Mouse (Mus musculus) embryonic facial prominence, embryonic 10.5 days (tissue): ENCODE results near the gene Camta1. TPM values are rescaled to one million over a fixed set of nuclear protein-coding genes. Genes with fewer than 3 reads are reported as not detected.
A peak's percentile ranks its signal among the peaks of the same experiment; 100 is the strongest.

ENCODE experiments used
- DNase-seq: peaks from one replicate; pipeline ENCODE4 v3.0.0-alpha.2; 2017; ENCODE audit warnings: low spot score
- H3K27ac ChIP-seq: fragments of 300-500 bp; sonication (generic); replicated peaks from 2 replicates; pipeline ENCODE4 v1.5.1; 2016; ENCODE audit warnings: mild to moderate bottlenecking
- H3K27me3 ChIP-seq: fragments of 300-500 bp; sonication (generic); replicated peaks from 2 replicates; pipeline ENCODE4 v1.6.1; 2016; ENCODE audit warnings: low read depth, mild to moderate bottlenecking; ENCODE audit not compliant: poor library complexity, severe bottlenecking
- H3K36me3 ChIP-seq: fragments of 300-500 bp; sonication (generic); replicated peaks from 2 replicates; pipeline ENCODE4 v1.6.1; 2016; ENCODE audit warnings: mild to moderate bottlenecking, moderate library complexity
- H3K4me1 ChIP-seq: fragments of 300-500 bp; sonication (generic); 2 replicates; pipeline ENCODE4 v1.6.1; 2016
- H3K4me3 ChIP-seq: fragments of 300-500 bp; sonication (generic); 2 replicates; pipeline ENCODE4 v1.5.1; 2016; ENCODE audit warnings: mild to moderate bottlenecking, moderate library complexity
- H3K9me3 ChIP-seq: fragments of 300-500 bp; sonication (generic); 2 replicates; pipeline ENCODE4 v1.6.1; 2016; ENCODE audit warnings: mild to moderate bottlenecking
- WGBS: fragments of 180-500 bp; shearing (Covaris S2); methylation state at CpG from one replicate; pipeline ENCODE4 v1.1.7; 2016; 5-methylcytosine and 5-hydroxymethylcytosine counted together
- polyA plus RNA-seq: library from polyadenylated mRNA; unstranded; fragments of >200 nt; fragmentation: Nextera tagmentation; extraction: Ambion mirVana; gene quantifications from 2 replicates; pipeline ENCODE4 v1.2.1, GENCODE M21; 2016

Camta1 gene
- polyA plus RNA-seq, 1 experiment from 2014 or later, result 110 TPM

DNA sequence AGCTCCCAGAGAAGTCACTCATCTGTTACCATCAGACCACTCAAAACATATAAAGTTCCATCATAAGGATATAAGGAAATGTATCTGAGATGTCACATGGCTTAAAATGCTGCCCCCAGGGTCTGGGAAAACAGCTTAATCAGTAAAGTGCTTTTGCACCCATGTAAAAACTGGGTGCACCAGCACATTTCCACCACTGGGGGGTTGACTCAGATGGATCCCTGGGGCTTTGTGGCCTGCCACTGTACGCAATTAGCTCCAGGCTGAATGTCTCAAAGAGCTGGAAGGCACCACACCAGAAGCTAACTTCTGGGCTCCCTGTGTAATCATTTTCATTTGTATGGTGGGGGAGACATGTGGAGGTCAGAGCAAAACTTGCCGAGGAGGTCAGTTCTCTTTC, 10.5 kb downstream of the Camta1 start:
- no peaks in the 10 kb centered on the region for H3K27me3 ChIP-seq
- no peaks in the 10 kb centered on the region for H3K9me3 ChIP-seq
- no peak overlapping the region for H3K4me3 ChIP-seq
- WGBS, result 59% methylated on average over 2 of the region's 2 CpGs
- peaks cover 11% of the 10 kb centered on the region for H3K36me3 ChIP-seq
- peak; percentile 53 for DNase-seq
- H3K27ac ChIP-seq, result no peak overlapping the region
- H3K4me1 ChIP-seq, result peaks cover 22% of the 10 kb centered on the region

DNA sequence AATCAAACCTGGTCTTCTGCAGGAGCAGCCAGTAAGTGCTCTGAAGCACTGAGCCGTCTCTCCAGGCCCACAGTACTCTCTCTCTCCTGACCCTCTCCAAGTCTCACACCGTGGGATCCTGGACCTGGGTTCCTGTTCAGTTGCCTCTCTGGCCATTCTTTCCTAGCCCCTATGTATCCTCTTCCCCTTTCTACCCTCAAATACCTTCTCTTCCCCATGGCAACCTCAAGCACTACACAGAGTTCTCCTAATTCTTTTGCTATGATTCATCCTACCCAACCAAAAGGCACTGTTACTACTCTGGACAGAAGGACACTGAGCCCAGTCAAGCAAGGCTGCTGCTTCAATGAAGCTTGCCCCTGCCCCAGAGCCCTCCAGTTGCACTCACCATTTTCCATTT, 19.1 kb downstream of the Camta1 start:
- 73% methylated on average over 2 of the region's 2 CpGs for WGBS
- DNase-seq, result no peak

DNA sequence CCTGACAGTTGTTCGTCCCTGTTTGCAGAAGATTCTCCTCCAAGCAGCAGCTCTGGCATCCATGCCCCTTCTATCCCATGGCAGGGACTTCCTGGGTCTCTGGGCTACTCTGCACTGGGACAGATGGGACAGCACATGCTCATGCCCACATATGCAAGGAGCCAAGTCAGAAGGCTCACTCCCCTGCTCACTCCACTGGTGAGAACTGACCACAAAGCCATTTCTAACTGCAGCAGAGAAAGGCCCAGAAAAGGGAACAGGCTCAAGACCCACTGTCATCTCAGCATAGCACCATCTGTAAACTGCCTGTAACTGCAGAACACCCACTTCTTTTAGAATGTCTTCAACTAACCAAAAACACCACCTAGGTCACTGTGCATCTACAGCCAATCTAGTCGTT, 23.2 kb downstream of the Camta1 start:
- Histone ChIP-seq H3K9me3 (no peaks in the 10 kb centered on the region), H3K27me3 (no peaks in the 10 kb centered on the region), H3K27ac (no peak overlapping the region), H3K36me3 (no peaks in the 10 kb centered on the region), H3K4me3 (no peak overlapping the region), H3K4me1 (peaks cover 8% of the 10 kb centered on the region)
- DNase-seq, result no peak
- WGBS, result 79% methylated on average over 2 of the region's 2 CpGs

More for the DNA sequence above, 19.1 kb downstream of the Camta1 start:
- H3K36me3 ChIP-seq, result no peaks in the 10 kb centered on the region
- peaks cover 16% of the 10 kb centered on the region for H3K4me1 ChIP-seq
- no peak overlapping the region for H3K4me3 ChIP-seq
- H3K9me3 ChIP-seq, result no peaks in the 10 kb centered on the region
- no peak overlapping the region for H3K27ac ChIP-seq
- no peaks in the 10 kb centered on the region for H3K27me3 ChIP-seq

DNA sequence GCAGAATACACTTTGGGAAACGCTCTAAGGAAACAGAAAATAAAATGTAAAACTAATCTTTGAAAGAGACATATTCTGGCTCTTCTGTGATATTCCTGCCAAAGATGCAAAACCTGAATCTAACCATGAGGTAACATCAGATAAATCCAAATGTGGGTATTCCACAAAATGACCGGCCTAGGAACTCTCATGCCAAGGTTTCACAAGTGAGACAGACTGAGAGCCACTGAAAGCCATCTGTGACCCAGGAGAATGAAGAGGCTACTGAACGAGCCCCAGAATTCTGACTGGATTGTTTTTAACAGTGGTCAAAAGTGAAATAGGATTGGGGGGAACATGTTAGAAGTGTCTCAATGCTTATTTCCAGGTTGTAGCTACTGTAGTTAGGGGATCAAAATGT, 25.8 kb downstream of the Camta1 start:
- Histone ChIP-seq H3K9me3 (no peaks in the 10 kb centered on the region), H3K4me3 (no peak overlapping the region), H3K27ac (no peak overlapping the region), H3K4me1 (peaks cover 5% of the 10 kb centered on the region), H3K27me3 (no peaks in the 10 kb centered on the region), H3K36me3 (no peaks in the 10 kb centered on the region)
- WGBS, result 90% methylated on average over 3 of the region's 3 CpGs
- no peak for DNase-seq

DNA sequence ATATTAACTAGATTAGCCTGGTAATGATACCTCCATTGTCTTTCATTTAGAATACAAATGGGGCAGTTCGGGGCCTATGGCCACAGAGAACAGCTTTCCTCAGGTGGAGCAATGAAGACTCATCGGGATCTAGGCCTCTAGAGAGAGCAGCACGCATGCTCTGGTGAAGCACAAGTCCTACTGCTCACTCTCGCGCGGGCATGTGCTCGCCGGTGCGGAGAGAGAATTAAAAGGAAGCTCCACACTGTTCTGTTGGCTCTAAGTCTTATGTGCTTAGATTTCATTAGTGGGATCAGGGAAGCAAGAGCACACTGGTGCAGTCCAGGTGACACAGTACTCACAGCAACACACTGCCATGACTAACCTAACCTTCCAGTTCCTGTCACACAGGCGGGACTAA, 27.1 kb downstream of the Camta1 start:
- Histone ChIP-seq H3K27ac (no peak overlapping the region), H3K4me1 (no peaks in the 10 kb centered on the region), H3K9me3 (no peaks in the 10 kb centered on the region), H3K4me3 (no peak overlapping the region), H3K27me3 (no peaks in the 10 kb centered on the region), H3K36me3 (peaks cover 4% of the 10 kb centered on the region; the same call in 1 of the 2 replicates)
- no peak for DNase-seq
- WGBS, result 91% methylated on average over 10 of the region's 10 CpGs

DNA sequence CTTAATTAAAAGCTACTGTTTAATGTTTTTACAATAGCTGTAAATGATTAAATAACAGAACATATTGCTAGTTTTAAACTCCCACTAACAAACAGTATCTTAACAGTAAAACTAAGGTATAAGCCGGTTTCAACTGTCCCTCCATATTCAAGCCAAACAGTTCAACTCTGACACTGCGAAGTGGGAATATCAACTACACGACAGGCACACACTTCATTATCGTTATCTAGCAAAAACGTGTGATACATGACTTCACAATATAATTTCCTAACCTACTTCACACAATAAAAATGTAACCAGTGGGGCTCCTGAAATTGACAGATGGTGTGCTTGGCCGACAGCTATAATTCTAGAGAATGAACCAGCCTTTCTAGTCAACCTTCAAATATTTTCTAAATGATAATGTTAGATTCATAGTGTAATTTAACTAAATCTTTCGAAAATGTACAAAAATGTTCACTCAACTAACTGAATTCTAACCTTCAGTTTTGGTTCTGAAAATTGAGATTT, 27.7 kb downstream of the Camta1 start:
- WGBS, result 93% methylated on average over 7 of the region's 7 CpGs

DNA sequence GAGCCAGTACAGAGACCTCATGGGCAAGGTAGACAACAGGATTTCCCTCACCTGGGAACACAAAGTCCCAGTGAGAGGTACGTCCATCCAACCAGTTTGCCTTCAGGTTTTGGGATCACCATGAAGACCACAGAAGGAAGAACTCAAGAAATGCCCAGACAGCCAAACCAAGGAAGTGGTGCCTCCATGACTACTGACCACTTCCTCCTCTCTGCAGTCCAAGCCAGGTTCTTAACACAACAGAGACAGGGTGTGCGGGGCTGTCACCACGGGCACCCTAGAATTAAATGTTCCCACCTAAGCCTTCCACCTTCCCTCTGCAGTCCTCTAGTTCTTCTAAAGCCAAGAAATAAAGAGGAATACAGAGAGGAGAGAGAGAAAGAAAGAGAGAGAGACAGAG, 33.8 kb downstream of the Camta1 start:
- DNase-seq, result no peak
- peaks cover 34% of the 10 kb centered on the region for H3K36me3 ChIP-seq
- no peak overlapping the region for H3K27ac ChIP-seq
- 92% methylated on average over 3 of the region's 3 CpGs for WGBS
- H3K4me3 ChIP-seq, result no peak overlapping the region
- no peaks in the 10 kb centered on the region for H3K9me3 ChIP-seq
- H3K27me3 ChIP-seq, result no peaks in the 10 kb centered on the region
- H3K4me1 ChIP-seq, result no peaks in the 10 kb centered on the region

More for the DNA sequence above, 27.7 kb downstream of the Camta1 start:
- no peaks in the 10 kb centered on the region for H3K4me1 ChIP-seq
- no peak overlapping the region for H3K27ac ChIP-seq
- H3K36me3 ChIP-seq, result peaks cover 10% of the 10 kb centered on the region
- H3K9me3 ChIP-seq, result no peaks in the 10 kb centered on the region
- H3K4me3 ChIP-seq, result no peak overlapping the region
- H3K27me3 ChIP-seq, result no peaks in the 10 kb centered on the region
- DNase-seq, result no peak

DNA sequence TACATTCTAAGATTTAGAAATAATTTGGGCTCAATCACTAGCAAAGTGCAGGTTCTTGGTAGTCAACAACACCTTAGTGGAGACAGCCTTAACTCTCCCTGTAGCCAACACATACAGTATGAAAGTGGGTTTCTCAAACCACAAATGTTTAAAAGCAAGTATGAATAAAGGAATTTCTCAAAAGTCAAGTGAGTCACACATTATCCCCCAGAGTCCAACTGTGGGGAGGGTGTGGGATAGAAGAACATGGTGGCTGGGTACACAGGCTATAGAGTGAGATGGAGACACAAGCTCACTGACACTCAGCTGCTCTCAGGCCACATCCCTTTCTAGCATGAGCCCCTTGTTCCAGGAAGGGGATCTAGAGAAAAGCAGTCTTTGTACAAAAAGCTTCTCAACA, 34.3 kb downstream of the Camta1 start:
- H3K36me3 ChIP-seq, result peaks cover 34% of the 10 kb centered on the region
- no peak overlapping the region for H3K4me3 ChIP-seq
- DNase-seq, result no peak
- no peaks in the 10 kb centered on the region for H3K27me3 ChIP-seq
- no peaks in the 10 kb centered on the region for H3K9me3 ChIP-seq
- H3K4me1 ChIP-seq, result no peaks in the 10 kb centered on the region
- no peak overlapping the region for H3K27ac ChIP-seq

DNA sequence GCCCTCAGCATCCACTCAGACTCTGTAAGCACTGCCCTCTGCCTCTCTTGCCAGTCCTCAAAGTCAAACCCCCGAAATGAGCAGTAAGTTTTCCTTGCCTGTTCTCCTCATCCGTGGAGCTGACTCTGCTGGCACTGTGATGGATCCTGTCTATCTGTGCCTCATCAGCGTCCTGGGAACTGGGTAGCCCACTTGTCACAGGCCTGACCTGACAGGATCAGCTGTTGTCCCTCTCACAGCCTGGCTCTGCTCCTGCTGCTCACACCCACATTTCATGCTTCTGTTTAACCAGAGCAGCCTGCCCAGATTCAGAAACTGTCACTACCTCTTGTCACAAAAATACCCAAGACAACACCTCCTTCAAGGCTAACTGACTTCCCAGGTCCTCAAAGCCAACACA, 37.7 kb downstream of the Camta1 start:
- DNase-seq, result no peak
- Histone ChIP-seq H3K27me3 (no peaks in the 10 kb centered on the region), H3K36me3 (peaks cover 35% of the 10 kb centered on the region), H3K4me3 (no peak overlapping the region), H3K27ac (no peak overlapping the region), H3K4me1 (peaks cover 4% of the 10 kb centered on the region; the same call in 1 of the 2 replicates), H3K9me3 (no peaks in the 10 kb centered on the region)
- WGBS, result 81% methylated on average over 3 of the region's 3 CpGs

DNA sequence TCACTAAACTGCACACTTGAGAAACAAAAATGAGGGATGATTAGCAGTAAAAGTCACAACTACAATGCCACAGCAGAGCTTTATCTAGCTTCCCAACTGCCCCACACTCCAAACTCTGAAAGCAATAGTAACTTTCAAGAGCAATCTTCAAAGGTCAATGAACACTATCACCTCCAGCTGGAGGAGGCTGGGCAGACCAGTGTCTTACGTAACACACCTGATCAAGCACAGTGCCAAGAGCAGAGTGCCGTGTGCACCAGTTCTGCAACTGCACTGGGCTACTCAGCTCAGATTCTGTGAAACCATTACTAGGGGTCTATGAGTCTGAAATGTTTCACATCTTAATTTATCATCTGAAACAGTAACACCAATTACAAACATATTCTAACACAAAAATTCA, 38.7 kb downstream of the Camta1 start:
- no peak overlapping the region for H3K27ac ChIP-seq
- peaks cover 25% of the 10 kb centered on the region; the same call in 1 of the 2 replicates for H3K36me3 ChIP-seq
- H3K4me3 ChIP-seq, result no peak overlapping the region
- H3K4me1 ChIP-seq, result peaks cover 14% of the 10 kb centered on the region
- no peaks in the 10 kb centered on the region for H3K9me3 ChIP-seq
- 89% methylated on average over 2 of the region's 2 CpGs for WGBS
- no peak for DNase-seq
- H3K27me3 ChIP-seq, result no peaks in the 10 kb centered on the region

DNA sequence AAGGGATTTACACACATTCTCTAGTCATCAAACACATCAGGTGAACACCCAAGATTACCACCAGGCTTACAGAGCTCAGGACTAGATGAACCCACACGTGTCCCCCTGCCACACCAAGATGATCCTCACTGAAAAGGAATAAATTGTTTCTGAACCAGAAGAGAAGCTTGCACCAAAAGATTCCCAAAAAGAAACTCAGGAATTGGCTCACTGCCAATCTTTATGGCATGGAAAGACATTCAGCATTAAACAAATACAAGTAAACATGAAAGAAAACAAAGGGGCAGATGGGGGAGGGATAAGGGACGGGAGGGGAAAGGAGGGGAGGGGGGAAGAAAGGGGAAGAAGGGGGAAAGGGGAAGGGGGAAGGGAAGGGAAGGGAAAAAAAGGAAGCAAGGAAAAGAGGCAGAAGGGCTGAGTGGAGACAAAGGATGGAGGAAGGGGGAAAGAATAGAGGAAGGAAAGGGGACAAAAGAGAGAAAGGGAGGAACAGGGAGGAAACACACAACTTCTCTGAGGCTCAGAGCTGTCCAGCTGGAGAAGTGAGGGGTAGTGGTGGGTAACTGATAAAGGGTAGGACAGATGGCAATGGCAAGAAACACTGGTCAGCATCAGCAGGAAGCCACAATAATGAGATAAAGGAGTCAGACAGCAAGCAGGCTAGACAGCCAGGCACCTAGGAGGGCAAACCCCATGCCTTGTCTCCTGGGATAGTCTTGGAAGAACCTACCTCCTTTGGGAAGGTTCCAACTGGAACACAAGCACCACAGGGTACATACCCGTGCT, 43.5 kb downstream of the Camta1 start:
- peak overlapping the region; percentile 52; the same call in 1 of the 2 replicates for H3K27ac ChIP-seq

DNA sequence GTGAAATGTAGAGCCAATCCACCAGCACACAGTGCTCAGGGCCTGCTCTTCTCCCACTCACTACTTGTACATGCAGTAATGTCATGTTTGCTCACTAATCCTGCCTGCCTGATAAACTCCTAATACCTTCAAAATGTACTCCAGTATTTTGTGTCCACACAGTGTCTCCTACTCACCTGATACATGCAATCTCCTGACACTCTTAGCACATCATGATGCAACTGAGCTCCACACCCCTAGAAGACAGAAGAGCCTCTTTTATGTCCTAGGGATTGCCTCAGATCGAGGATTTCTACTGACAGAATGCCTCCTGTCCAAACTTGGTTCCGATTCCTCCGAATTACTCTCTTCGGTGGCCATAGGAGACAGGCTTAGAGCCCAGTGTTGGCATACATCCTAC, 48.0 kb downstream of the Camta1 start:
- WGBS, result 96% methylated on average over 4 of the region's 4 CpGs
- no peak for DNase-seq
- no peak overlapping the region for H3K4me3 ChIP-seq

More for the DNA sequence above, 43.5 kb downstream of the Camta1 start:
- H3K9me3 ChIP-seq, result no peaks in the 10 kb centered on the region
- WGBS, result 73% methylated on average over 3 of the region's 3 CpGs
- peaks cover 14% of the 10 kb centered on the region for H3K4me1 ChIP-seq
- H3K4me3 ChIP-seq, result no peak overlapping the region
- H3K36me3 ChIP-seq, result peaks cover 10% of the 10 kb centered on the region; the same call in 1 of the 2 replicates
- DNase-seq, result no peak
- no peaks in the 10 kb centered on the region for H3K27me3 ChIP-seq

DNA sequence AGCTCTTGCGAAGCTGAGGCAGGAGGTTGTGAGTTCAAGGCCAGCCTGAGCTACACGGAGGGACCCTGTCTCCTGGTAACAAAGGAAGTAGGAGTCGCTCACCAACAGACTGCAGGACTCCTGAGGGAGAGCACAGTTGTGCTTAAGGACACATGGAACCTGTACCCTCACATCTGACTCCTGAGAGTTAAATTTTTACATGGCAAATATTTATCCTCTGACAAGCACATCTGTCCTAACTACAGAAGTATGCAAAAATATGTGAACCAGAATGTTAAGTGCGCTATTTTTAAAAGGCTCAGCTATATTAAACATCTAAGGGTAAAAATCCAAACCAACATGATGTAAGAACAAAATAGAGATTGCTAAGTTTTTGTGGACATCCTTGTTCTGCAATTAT, 56.0 kb downstream of the Camta1 start:
- 85% methylated on average over 4 of the region's 4 CpGs for WGBS
- H3K27ac ChIP-seq, result no peak overlapping the region
- no peaks in the 10 kb centered on the region for H3K36me3 ChIP-seq
- H3K4me1 ChIP-seq, result 0 out of 2 replicates have a peak, but pooled peaks cover 3% of the 10 kb centered on the region
- H3K9me3 ChIP-seq, result no peaks in the 10 kb centered on the region
- no peaks in the 10 kb centered on the region for H3K27me3 ChIP-seq
- no peak overlapping the region for H3K4me3 ChIP-seq
- DNase-seq, result no peak

More for the DNA sequence above, 48.0 kb downstream of the Camta1 start:
- no peak overlapping the region for H3K27ac ChIP-seq
- no peaks in the 10 kb centered on the region for H3K36me3 ChIP-seq
- H3K27me3 ChIP-seq, result no peaks in the 10 kb centered on the region
- H3K9me3 ChIP-seq, result no peaks in the 10 kb centered on the region
- peaks cover 8% of the 10 kb centered on the region for H3K4me1 ChIP-seq
